Mouse (Mus musculus) left cerebral cortex, adult 11 months (tissue): Measurements from ENCODE around the gene Zfyve9.
"Not testable (repeated sequence)": the region's sequence is repeated elsewhere in the genome, so short reads cannot be mapped to it uniquely, and the experiment has no call there.

Source experiments
- DNase-seq: peaks from one replicate; pipeline ENCODE4 v3.0.0; 2022; ENCODE audit warnings: low spot score

Zfyve9 gene

GRCm38 (mm10) chr4:108721245-108721784 is 59.3 kb downstream of the Zfyve9 start:
- DNase-seq: no peak

DNA sequence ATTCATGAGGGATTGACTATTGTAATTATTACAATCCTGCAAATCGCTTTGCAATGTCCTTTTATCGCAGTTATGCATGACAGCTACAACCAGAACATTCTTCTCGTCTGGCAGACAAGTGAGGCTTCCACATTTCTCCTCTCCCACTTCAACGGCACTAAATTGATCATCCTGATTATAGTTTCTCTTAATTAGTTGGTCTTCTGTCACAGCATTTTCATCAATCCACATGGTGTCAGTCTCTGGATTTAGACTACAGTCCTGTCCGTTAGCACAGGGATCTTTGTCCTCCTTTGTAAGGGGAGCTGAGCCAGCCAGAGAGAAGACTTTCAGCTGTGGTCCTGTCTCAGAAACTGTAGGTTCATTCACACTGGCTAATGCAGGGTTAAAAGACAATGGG is 61.2 kb downstream of the Zfyve9 start, which contains the start of gene 3110021N24Rik:
3110021N24Rik (plus strand) TSS at position 301 of the 400 bp plus-strand sequence.
- DNase-seq: no peak

DNA sequence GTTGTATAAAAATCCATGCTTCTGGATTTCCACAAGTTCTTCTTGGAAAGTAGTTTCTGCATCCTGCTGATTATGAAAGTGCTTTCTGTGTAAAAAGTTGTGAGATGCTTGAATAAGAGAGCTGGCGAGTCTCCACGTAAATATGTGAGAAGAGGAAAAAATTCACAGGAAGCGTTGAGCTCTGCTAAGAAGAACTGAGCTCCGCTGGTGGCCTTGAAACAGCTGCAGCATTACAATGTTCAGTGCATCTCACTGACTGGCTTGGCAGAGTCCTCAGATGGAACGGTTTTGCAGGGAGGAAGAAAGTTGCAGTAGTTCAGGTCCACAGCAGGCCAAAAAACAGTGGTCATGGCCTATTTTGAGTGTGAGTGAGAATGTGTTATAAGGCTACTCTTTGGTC is 72.4 kb downstream of the Zfyve9 start:
- DNase-seq: no peak

DNA sequence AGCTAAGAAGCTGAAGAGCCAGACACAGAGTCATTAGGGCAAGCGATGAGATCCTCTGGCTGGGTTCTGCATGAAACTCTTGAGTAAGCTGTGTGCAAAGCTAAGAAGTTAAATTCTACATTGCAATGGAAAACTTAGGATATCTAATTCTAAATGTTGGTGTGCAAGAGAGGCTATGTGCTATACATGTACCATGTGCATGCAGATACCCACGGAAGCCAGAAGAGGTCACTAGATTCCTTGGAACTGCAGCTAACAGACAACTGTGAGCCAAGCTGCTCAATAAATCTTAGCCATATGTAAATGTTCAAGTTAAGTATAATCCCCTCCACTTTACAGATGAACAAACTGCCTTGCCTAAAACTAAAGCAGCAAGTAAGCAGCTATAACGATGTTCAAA is 83.7 kb downstream of the Zfyve9 start:
- DNase-seq: no peak

GRCm38 (mm10) chr4:108691469-108691868 is 89.1 kb downstream of the Zfyve9 start:
- no peak for DNase-seq

GRCm38 (mm10) chr4:108690479-108690878 is 90.1 kb downstream of the Zfyve9 start:
- DNase-seq: no peak

DNA sequence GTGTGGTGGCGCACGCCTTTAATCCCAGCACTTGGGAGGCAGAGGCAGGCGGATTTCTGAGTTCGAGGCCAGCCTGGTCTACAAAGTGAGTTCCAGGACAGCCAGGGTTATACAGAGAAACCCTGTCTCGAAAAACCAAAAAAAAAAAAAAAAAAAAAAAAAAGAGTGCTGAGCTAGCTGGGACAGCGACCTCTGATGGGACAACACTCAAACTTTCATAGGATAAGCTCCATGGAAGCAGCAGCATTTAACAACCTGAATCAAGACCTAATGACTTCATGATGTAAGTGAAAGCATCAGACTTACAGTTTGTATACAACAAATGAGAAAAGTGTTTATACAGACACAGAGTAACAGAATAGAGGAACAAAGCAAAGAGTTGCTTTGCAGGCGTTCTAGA is 93.5 kb downstream of the Zfyve9 start:
- DNase-seq: not testable (repeated sequence)

- DNase-seq: no peak
Observed at GRCm38 (mm10) chr4:108686156-108686555, 94.4 kb downstream of the Zfyve9 start.

- DNase-seq: no peak
Observed at GRCm38 (mm10) chr4:108664407-108664806, 116.2 kb downstream of the Zfyve9 start.

- no peak for DNase-seq
Observed at GRCm38 (mm10) chr4:108638752-108639151, 141.8 kb downstream of the Zfyve9 start.

- DNase-seq: no peak
Observed at GRCm38 (mm10) chr4:108637721-108638120, 142.9 kb downstream of the Zfyve9 start.

- DNase-seq: no peak
Observed at GRCm38 (mm10) chr4:108635101-108635500, 145.5 kb downstream of the Zfyve9 start.

DNA sequence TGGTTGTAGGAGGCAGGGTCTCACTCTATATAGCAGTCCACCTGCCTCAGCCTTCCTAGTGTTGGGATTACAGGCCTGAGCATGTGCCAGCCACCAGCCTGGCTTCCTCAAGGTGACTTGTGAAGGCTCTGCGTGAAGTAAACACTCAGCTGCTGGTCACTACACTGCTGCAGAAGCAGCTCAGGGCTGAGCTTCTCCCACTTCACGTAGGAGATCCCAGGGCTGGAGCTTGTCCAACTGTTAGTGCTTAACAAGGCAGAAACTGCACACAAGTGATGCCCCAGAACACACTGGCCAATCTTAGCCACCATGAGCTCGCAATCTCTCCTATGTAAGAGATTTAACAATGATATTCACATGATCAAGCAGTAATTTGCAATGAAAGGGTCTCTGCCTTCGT is 145.9 kb downstream of the Zfyve9 start:
- no peak for DNase-seq

DNA sequence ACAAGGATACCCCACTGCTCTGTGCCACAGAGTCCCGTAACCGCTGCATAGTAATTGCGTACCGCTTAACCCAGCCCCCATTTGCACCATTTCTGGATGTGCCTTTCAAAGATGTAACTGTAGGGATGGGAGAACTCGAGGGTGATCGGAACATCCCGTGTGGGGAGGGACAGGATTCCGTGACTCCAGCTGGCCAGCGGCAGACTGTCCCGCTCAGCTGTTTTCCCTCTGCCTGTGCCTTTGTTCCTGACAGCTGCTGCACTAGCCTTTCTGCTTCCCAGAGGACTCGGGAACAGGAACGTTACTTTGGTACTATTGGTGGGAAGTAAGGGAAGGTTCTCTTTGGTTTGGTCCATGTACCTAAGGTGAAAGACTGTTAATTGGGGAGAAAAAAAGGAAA is 146.9 kb downstream of the Zfyve9 start:
- DNase-seq: no peak

GRCm38 (mm10) chr4:108631616-108632015 is 149.0 kb downstream of the Zfyve9 start:
- DNase-seq: no peak

- DNase-seq: no peak
Observed at GRCm38 (mm10) chr4:108630096-108630495, 150.5 kb downstream of the Zfyve9 start.

GRCm38 (mm10) chr4:108629363-108629880 is 151.2 kb downstream of the Zfyve9 start:
- DNase-seq: no peak

DNA sequence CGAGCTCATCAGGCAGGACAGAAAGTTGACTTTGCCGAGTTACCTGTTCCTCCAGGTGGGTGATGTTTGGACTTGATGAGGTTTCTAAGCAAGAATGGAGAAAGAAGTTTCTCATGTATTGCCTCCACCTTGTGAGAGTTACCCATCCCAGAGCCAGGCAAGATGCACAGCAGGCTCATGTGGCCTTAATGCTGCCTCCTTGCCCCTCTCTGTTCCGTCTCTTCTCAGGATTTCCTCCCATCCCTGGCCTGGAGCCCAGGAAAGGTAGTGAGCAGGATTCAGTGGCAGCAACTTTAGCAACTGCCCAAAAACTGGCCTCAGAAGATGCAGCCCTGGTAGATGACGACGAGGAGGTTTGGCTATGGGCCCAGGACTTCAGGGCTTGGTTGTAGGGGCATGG is 153.5 kb downstream of the Zfyve9 start:
- no peak for DNase-seq

DNA sequence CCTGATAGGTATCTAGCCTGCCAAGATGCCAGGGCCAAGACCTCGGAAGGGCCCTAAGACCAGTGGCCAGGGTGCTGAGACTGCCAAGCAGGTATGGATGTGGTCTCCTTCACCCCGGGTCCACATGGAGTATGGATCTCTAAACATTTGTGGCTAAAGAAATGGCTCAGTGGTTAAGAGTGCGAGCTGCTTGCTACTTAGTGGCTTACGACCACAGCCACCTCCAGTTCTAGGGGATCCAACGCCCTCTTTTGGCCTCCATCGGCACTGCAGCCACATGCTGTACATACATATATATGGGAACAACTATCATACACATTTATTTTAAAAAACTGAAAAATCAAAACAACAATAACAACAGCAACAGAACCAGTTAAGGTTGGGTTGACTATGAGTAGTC is 159.1 kb downstream of the Zfyve9 start:
- DNase-seq: no peak

- no peak for DNase-seq
Observed at GRCm38 (mm10) chr4:108620536-108620935, 160.1 kb downstream of the Zfyve9 start.

GRCm38 (mm10) chr4:108619587-108620341 is 160.8 kb downstream of the Zfyve9 start, which contains the start of gene Cc2d1b:
Gene Cc2d1b (plus strand): TSS chr4:108619940.
- peak; percentile 88 for DNase-seq

DNA sequence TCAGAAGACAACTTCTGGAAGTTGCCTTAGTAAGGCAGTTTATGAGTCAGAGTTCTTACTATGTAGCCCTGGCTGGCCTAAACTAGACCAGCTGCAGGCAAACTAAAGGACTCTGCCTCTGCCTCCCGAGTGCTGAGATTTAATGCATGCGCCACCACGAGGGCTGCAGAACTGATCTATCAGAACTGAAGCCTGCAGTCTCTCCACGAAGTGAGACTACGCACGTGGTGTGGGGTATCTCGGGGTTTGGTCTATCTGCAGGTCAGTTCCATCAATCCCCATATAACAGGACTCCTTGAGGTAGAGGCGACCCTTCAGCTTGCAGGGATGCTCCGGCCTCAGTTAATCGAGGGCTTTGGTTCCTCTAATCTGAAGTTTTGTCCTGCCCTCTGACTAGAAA is 161.4 kb downstream of the Zfyve9 start:
- DNase-seq: no peak

- no peak for DNase-seq
Observed at GRCm38 (mm10) chr4:108618586-108618985, 162.0 kb downstream of the Zfyve9 start.

DNA sequence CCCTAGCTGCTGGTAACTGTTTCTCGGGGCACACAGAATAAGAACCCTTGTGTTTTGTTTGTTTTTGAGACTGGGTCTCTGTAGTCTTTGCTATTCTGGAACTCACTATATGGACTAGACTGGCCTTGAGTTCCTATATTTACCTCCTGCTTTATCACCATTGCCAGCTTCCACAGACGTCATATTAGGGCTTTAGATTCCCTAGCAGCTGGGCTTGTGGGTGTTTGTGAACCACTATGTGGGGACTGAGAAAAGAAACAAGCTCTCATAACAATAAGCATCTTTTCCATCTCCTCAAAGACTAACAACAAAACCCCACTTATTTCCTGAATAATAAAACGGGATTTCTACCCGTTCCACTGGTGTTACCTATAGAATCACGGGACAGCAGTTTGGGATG is 169.7 kb downstream of the Zfyve9 start:
- DNase-seq: no peak
